Mouse (Mus musculus): ENCODE measurements around the gene Larp7.
A peak's percentile ranks its signal among the peaks of the same experiment; 100 is the strongest.

Larp7 gene

DNA sequence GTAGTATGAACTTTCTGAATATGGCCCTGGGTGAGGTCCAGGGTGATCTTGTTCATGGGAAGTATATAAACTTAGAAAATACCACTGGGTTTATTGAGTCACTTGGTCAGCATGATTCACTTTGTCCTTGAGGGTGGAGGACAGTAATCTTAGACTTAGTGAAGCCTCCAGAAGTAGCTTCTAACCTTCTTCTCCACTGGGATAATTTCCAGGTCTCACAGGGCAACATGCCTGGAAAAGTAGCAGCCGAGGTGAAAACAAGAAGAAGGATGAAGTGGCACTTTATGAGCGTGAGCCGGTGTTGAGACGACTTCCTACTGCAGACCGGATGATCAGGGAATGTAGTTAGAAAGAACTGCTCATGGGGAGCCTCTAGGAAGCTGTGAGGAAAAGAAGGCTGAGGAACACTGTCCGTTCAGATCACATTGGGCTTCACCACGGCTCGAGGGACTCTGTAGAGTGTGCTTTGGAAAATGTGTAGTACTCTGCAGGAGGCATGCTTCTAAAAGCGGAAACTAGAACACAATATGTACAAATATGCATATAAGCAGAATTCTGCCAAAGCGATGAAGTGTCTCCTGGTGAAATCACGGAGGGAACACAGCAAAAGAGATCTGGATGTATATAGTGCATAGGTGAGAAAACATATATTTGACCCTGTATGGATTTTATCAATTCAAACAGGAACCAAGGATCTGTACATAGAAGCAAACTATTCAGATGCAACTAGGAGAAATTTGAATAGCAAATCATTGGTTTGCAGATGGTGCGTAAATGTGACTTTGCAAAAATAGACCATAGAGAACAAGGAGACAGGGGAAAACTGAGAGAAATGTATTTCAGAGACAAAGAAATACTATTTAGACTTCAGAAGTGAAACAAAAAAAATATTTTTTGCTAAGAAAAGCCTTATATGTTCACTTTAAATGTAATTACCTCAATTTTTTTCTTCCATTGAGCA lies 41.1 kb downstream of the Larp7 start:
- peak; percentile 96 for ATAC-seq (ENCODE audit: low TSS enrichment)

GRCm38 (mm10) chr3:127507878-127508783 lies 45.0 kb downstream of the Larp7 start:
- no peak for ATAC-seq (ENCODE audit: low TSS enrichment)

GRCm38 (mm10) chr3:127498742-127499400 lies 54.3 kb downstream of the Larp7 start, which contains the start of gene Ank2:
Gene Ank2 (minus strand): TSS chr3:127499350.
- ATAC-seq (ENCODE audit: low TSS enrichment): peak; percentile 90

DNA sequence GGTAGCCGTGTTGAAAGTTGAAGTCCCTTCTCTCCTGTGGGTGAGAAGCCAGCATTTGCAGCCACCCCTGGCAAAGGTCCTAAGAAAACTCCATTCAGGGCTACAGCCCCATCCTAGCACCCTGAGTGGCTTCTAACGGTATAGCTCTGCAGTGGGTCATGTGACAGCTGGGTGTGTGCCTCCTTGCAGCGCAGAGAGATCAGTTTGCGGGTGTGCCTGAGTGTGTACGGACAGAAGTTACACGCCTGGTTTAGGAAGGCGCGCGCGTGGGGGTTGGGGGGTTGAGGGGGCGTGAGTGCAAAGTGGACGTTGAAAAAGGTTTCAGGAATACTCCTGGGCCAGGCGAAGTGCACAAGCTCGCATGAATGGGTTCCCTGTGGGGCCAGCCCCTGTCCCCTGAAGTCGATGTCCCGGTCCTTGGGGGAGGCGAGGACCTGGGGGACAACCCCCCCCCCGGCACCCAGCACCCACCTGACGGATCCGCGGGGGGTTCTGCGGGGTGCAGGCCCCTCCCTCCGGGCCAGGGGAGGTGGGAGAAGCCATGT lies 54.9 kb downstream of the Larp7 start:
- peak; percentile 84 for ATAC-seq (ENCODE audit: low TSS enrichment)

DNA sequence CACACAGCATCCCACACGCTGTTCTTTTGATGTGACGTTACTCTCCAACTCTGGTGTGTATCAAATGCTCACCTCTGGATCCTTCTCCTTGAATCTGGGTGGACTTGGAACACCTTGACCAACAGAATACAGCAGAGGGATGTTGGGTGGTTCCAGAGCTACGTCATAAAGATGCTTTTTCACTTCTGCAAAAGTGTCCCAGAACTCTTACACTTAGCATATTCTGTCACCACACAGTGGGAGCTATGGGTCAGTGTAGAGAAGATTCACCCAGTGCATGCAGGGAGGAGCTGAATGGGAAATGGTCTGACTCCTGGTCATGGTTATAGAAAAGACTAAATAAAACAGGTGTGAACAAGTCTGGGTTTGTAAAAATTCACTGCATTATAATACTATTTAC lies 60.5 kb downstream of the Larp7 start:
- no peak for ATAC-seq (ENCODE audit: low TSS enrichment)

DNA sequence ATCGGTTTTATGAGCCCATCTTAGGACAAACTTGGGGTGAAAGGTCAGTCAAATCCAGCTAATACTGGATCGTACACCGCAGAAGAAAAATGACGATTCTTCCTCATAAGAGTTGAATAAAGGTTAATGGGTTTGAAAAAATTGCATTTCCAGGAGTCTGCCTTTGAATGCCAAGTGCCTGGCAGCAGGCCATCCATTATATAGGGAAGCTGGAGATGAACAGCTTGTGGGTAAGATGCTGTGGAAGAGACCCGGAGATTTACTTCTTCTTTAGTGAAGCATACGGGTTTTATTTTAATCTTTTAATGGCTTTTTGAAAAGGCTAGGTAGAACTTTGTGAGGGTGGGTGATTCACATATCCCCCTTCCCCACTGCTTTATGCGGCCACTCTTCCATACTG lies 65.8 kb downstream of the Larp7 start:
- ATAC-seq (ENCODE audit: low TSS enrichment): no peak
